Mouse (Mus musculus) lung, postnatal 36 days (tissue): ENCODE data around the gene Mrgprd.

Experiments
- DNase-seq: peaks from one replicate; pipeline ENCODE4 v3.0.0; 2022; ENCODE audit warnings: mixed read lengths

The Mrgprd gene

DNA sequence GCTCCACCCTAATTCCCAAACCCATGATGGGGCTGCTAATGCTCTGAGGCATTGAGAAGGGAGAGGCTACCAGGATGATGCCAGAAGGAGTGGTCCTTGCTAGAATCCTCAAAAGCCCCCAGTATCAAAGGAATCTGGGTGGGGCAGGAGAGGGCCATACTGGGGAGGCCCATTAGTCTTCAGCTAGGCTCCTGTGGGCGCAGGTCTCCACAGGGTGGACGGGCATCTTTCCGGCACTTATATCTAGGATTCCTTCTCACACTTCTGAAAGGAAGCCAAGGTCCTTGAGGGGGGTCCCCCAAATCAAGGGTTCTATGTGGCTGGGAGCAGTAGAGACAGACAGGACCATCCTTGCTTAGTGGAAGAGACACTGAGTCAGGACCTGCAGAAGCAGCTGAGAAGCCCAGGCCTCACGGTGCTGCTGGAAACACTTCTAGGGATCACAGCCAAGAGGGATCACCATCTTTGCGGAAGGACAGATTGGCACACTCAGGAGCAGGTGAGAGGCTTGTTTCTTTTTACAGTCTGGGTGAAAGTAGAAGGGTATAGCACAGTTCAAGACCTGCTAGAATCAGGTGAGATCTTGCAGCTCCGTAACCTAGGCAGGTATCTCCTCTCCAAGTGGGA lies at the start of gene Mrgprd:
Gene Mrgprd (plus strand): TSS at position 51 of the 627 bp plus-strand sequence.
- DNase-seq, result no peak

DNA sequence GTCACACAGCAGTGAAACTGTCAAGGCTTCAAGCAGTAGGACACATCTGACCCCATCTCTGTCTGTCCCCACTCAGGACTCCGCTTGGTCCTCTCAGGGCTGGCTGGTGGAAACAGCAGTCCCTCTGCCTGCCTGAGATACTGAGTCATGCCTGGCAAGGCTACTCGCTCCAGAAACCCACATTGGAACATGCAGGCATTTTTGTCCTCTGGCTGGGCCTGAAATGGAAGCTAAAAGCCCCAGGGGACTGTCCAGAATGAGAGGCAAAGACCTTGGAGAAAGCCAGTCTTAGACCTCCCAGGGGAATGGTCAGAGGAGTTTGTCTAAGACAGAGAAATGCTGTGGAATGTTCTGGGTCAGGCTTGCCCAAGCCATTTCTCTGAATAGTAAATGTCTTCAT lies 48.6 kb upstream of the Mrgprd start:
- peak; percentile 42 for DNase-seq

DNA sequence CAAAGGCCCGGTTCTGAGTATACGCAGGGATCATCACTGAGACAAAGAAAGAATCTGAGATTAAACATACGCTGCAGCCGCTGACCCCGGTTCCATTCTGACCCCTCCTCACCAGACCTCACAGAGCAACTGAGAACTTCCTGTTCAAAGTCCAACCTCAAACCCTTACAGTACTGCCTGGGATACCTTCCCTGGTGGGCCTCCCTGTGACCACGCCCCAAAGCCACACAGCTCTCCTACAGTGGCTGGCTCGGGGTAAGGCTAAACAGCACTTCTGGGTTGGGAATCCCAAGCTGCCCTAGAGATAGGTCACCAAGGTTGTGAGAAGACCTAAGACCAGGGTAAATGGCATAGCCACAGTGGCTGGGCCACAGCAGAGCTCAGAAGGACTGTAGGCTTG lies 45.7 kb upstream of the Mrgprd start:
- no peak for DNase-seq

DNA sequence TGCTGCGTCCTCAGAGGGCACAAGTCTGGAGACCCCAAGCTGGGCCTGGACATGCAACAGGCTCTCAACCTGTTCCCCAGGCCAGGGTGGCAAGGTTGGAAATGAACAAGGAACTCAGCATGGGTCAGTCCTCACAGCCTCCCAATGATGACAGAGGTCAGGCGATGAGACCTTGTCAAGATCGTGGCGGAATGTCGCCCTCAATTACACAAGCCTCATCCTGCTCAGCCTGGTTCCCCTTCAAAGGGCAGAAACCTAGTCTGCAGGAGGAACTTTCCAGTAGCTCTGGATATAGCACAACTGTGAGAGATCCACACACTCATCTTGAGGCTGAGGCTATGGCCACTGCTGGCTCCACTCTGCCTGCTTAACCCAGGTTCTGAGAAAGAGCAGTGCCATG lies 43.7 kb upstream of the Mrgprd start:
- peak; percentile 23 for DNase-seq

DNA sequence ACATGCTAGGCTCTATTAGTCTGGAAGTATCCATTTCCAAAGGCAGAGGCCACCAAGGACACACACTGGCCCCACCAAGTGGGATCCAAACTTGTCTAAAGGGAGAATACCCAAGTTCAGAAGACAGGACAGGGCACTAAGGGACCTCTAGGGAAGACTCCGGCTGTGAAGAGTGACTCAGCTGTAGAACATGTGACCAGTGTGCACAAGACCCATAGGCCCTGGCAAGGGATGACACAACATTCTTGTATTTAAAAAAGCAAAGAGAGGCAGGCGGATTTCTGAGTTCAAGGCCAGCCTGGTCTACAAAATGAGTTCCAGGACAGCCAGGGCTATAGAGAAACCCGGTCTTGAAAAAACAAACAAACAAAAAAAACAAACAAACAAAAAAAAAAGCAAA lies 39.1 kb upstream of the Mrgprd start:
- DNase-seq, result no peak

DNA sequence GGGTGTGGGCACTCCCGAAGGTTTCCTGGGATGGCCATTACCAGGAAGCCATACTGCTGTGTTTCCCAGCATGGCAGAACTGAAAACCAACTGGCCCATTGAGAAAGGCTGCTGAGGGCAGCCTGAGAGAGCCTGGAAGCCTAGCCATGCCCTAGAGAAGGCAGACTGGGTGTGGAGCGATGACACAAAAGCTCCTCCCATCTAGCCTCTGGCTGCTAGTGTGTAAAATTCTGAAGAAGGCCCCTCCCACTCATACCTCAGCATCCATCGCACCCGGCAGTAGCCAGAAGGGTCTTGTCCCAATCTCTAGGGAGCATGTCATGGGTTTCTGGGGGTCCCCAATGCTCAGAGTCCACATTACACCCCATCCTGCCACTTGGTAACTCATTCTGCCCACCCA lies 33.2 kb upstream of the Mrgprd start:
- peak; percentile 21 for DNase-seq

DNA sequence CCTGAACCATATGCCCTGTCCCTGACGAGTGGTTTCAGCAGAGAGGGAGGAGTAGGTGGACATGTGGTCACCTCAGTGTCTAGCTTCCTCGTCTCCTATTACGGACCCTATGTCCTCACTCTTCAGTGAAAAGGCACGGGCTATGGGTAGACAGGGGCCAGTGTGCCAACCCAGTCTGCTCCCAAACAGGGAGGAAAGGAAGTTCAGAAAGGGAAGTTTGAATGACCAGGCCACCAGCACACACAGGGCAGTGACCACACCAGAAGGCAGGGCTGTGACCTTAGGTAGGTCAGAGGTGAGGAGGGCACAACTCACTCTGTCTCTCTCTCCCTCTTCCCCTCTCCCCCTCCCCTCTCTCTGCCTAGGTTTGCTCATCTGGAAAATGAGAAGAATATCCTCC lies 31.6 kb upstream of the Mrgprd start:
- peak; percentile 67 for DNase-seq

DNA sequence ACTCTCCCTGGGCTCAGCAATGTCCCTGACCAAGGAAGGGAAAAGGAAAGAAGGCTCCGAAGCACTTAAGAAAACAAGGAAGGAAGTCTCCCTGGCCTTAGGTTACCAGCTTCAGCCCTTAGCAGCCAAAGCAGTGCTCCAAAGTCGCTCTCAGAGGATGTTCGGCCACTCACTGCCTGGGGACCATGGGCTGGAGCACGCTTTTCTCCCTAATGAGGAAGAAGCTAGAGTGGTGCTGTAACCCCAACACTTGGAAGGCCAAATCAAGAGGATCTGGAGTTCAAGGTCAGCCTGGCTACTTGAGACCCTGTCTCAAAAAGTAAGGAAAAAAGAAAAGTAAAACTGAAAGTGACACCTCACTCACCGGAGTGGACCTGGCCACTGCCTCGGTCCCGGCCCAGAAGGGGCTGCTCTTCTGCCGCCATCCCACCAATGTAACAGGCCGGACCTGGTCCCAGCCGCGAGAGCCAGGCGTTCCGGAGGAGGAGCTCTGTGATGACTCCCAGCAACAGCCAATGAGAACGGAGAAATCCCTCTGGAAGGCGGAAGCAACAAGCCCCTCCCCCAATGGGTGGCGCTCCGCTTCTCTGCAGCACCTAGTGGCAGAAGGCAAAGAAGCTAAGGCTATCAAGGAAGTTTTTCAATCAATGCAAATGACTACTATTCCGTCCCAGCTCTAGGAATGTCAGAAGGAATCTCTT lies 31.0 kb upstream of the Mrgprd start, which contains the start of gene Tpcn2:
Gene Tpcn2 (minus strand): TSS at position 525 of the 701 bp plus-strand sequence.
- peak; percentile 98 for DNase-seq

DNA sequence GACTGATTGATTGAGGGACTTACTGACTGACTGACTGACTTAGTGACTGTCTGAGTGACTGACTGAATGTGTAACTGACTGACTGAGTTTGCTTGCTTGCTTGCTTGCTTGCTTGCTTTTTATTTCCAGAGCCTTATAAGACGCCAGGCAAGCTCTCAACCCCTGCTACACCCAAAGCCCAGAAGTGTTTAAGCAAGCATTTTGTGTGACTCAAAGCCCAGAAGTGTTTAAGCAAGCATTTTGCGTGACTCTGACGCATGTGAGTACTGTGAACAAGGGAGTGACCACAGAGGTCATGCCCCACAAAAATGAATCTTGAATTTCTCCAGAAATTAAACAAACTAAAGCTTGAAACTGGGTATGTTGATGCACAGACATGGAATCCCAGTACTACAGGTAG lies 30.3 kb upstream of the Mrgprd start:
- peak; percentile 84 for DNase-seq

DNA sequence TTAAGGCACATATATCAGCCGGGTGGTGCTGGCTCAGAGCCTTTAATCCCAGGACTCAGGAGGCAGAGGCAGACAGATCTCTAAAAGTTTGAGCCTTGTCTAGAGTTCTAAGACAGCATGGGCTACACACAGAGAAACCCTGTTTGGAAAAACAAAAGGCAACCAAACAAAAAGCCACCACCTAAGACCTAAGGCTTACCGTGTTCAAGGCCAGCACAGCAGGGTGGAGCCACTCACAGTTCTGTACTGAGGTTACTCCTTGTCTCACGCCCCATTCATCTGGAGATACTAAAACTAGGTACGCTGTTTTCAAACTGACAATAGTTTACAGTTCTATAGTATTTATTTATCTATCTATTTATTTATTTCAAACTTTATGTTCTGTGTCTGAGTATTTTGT lies 29.2 kb upstream of the Mrgprd start:
- DNase-seq, result no peak

DNA sequence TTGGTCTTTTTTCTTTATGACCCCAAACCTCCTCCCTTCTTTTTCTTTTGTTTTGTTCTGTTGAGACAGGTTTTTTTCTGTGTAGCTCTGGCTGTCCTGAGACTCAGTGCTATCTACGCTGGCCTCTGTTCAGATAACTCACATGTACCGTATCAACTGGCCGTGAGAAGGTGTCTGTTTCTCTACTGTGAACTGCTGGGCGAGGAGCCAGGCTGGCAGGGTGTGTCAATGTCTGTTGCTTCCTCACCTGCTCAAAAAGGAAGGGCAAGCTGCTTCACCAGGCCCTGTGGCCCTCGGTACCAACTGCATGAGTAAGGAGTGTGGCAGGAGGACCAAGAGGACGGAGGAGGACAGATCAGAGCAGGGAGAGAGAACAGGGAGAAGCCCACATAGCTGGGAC lies 27.2 kb upstream of the Mrgprd start:
- peak; percentile 54 for DNase-seq

DNA sequence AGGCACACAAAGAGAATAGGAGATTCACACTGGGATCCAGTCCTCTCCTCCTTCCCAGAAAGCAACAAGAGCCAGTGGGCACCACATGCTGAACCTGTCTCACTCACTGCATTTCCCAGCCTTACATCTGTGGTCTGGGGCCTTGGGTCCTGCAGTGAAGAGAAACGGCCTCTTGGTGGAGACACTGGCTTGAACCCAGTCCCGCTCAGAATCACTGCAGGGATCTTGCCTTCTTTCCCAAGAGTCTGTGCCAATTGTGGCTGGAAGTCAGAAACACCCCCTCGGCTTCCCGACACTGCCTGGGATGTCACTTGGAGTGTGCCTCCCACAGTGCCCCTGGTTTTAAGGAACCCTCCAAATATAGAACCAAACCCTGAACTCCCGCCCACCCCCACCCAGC lies 25.3 kb upstream of the Mrgprd start:
- peak; percentile 32 for DNase-seq

DNA sequence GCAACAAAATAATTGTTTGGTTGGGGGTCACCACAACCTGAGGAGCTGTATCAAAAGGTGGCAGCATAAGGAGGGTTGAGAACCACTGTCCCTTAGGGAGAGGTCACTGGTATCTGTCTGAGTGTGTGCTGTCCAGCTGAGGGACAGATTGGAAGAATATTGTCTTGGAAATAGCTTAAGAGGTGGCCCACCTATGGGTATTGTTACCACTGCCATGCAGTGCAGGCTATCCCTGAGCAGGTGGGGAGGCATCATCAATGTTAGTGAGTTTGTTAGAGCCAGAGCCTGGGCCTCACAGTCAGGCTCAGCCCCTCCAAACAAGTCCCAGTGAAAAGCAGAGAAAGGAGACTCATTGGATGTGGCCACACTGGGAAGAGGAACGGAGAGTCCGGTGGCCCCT lies 22.8 kb upstream of the Mrgprd start:
- no peak for DNase-seq

DNA sequence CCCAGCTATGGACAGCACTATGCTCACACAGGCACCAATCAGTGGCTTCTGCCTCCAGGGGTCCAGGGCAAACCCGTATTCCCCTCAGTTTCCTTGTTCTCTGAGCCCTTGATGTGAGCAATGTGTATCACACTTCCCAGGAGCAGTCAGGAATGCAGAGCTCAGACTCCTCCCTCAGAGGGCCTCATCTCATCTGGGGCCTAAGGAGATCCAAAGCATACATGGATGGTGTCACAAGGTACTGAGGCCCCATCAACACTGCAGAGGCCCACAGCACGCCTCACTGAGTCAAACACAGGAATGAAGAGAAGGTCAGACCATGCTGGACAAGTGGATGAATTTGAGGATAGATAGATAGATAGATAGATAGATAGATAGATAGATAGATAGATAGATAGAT lies 21.9 kb upstream of the Mrgprd start:
- no peak for DNase-seq

DNA sequence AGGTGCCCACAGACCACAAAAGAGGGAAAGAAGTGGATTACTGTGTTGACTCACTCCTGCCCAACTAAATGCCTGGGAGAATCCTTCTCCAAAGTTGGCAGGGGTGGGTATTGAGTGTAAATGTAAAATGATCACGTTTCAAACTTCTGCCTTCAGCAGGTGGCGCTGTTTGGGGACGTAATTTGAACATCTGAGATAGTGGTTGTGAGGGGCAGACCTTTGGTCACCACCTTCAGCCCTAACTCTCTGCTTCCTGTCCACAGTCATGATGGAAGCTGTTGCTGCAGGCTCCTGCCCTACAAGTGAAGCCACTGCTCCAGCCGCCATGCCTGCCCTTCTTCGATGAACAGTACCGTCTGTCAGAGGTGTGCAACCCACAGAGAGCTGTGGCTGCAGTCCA lies 20.8 kb upstream of the Mrgprd start:
- peak; percentile 51 for DNase-seq

DNA sequence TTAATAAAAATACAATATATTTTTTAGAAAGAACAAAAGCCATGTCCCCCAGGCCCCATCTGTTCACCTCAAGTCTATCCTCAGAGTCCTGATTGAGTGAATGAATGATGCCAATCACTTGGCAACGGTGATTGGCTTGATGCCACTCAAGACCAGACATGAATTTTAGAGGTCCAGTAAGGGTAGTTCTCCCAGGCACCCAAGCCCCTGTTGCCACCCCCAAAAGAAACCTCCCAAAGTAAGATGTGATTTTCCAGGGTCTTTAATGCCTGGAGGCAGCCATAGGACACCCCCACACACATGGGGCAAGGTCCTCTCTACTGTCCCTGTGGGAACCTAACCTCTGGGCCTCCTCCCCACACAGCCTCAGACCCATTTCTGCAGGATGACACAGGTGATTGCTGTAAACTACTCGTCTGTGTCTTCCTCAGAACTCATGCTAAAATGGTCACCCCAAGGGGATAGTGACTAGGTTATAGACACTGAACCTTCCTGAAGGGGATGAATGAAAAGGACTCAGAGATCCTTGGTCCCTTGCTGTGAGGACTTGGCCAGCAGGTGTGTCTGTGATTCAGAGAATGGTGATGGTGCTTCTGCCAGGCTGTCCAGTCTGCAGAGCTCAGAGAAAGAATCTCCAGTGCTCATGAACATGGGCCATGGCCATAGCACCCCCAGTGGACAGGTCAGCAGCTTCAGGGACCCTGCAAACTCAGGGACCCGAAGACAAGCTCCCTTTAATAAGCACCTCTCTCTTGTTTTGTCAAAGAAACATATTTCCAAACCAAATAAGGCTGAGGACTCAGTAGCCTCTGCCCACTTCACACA lies 15.8 kb upstream of the Mrgprd start:
- no peak for DNase-seq

DNA sequence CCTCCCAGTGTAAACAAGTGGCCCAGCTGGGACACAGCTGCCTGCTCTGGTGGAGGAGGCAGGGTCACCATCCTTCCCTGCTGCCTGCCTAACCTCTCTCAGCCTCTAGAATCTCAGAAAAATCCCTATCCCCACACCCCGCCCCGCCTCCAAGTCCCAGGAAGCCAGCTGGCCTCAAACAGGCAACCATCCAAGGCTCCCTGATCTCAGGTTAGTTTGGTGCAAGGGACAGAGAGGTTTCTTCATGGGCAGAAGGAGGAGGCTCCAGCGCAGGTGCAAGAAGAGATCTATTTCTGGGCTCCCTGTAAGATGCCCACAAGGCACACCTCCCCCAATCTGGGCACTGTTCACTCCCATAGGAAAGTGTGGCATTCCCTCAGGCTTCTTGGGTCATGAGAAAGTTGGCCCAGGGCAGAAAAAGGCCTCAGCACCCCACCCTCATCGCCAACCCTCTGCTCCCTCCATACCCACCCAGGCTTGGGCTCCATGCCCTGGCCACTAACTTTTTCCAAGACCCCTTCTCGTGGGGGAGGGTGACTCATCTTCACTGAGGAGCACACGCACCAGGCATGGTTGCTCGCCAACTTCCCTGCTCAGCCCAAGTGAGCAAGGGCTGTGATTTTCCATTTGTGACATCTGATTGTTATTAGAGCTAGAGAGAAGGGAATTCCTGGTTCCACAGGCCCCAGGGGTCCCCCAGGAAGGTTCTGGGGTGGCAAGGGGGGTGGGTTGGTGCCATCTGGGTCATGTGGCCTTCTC lies 14.9 kb upstream of the Mrgprd start:
- peak; percentile 61 for DNase-seq

DNA sequence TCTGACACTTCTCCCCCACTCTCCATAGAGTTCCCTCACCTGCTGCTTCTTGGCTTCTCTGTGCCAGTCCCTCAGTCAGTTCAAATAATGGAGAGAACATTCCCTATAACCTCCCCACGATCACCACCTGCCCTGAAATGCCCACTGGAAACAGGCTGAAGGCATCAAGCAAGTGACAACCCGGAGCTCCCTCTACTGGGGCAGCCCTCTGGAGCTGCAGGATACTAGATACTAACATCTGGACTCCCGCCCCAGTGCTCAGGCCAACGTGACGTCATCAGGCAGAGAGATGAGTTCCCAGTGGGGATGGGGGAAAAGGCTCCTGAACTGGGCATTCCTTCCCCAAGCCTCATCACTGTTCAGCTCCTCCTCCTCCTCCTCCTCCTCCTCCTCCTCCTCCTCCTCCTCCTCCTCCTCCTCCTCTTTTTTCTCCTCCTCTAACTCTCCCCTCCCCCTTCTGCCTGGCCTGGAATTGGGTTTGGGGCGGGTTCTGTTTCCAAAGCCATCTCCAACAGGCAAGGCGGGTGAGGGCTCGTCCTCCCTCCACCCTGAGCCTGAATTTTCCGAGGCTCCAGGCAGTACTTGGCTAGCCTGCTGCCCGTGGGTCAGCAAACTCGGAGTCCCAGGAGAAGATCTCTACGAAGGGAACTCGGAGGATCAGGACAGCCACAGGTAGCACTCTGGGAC lies 14.2 kb upstream of the Mrgprd start, which contains the start of gene Mrgprf:
Gene Mrgprf (plus strand): TSS at position 508 of the 687 bp plus-strand sequence.
- DNase-seq, result peak; percentile 74

DNA sequence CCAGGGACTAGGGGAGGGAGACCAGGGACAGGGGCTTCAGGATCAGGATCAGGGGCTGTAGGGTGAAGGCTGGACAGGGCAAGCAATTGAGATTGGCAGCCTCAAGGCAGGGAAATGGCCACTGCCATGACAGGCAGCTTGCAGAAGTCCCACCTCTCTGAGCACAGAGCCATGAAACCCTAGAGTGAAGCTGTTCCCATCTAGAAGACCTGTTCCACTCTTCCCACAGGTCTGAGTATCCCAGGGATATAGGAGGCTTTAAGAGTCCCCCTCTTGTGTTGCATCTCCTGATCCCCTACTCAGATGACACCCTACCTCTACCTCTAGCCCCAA lies 13.7 kb upstream of the Mrgprd start:
- DNase-seq, result no peak

DNA sequence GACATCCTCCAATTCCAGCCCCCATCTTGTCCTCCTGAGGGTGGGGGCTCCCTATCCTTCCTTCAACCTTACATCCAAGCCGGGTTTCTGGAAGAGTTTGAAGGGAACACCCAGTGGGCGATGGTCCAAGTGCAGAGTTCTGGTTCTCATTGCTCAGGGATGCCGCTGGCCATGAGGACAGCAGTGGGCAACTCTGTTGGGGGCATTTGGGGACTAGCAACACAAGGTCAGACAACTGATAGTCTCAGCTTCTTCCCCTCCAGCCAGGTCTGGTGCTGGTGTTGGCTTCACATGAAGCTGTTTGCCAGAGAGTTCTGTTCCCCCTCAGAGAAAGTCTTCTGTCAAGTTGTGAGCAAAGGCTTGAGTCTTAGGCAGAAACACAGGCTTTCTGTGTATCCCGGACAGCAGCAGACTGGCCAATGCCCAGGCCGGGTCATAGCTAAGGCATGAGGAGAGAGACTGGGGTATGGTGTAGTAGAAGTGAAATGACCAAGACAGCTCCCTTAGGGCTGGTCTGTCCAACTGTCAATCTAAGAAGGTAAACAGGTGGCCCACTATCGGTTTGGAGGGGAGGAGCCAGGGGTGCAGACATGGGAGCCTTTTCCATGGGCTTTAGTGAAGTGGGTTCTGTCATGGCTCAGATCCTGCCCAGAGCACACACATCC lies 13.2 kb upstream of the Mrgprd start:
- DNase-seq, result peak; percentile 23

DNA sequence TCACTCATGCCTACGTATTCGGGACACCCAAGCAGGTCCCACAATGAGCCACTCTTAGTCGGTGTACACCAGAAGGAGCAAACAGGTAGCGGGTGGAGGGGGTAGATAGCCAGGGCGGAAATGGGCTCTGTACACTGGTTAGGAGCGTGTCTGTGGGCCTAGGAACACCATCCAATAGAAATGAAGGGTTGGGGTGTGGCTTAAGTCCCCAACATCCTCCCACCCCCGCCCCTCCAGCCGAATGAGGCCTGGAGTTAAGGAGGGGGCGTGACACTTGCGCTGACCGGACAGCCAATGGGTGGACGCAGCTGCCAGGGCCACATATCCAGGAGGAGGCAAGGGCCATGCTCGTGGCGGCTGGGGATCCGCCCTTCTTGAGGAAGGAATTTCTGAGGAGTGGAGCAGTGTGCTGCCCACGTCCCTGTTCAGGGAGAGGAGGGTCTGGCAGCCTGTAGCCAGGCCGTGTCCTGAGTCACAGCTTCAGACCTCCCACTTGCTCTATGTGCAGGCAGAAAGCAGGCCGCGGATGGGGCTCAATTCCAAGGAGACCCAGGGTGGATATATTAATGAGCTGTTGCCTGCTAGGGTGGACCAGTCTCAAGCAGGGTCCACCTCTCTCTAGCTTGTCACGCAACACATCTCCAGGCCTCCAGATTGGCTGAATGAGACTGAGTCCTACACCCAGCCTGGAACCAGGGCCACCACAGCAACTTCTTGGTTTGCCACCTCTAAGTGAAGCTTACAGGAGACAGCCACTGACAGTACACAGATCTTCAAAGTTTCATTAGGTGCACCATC lies 11.9 kb upstream of the Mrgprd start:
- DNase-seq, result peak; percentile 88
